Mouse (Mus musculus) kidney, adult 2 months (tissue): ENCODE measurements at regions not wholly inside any gene's neighbourhood (a gene's known extent, or its start where the extent isn't known, plus 50 kb on each side); places are given as distances from the start of the nearest gene placed in this dataset.

ENCODE experiments used
- CTCF ChIP-seq: fragments of 200-500 bp; conservative IDR thresholded peaks from 2 replicates; pipeline ENCODE4 v1.5.1; 2011; ENCODE audit warnings: low read depth, mild to moderate bottlenecking, control low read depth, low read length, moderate library complexity, mixed read lengths; ENCODE audit not compliant: insufficient read depth, insufficient read length
- POLR2A ChIP-seq: fragments of 200-500 bp; IDR thresholded peaks from one replicate; pipeline ENCODE4 v1.6.1; 2011; ENCODE audit warnings: low read depth, low read length, control low read depth

GRCm38 (mm10) chr3:130947880-130948279 is 162.4 kb upstream of the Lef1 start:
- TF ChIP-seq POLR2A (no peak), CTCF (no peak)
